Mouse (Mus musculus) liver, postnatal 0 days (tissue): ENCODE measurements around the gene Cdca5. TPM values are rescaled to one million over a fixed set of nuclear protein-coding genes. Genes with fewer than 3 reads are reported as not detected.

ENCODE experiments used
- ATAC-seq: fragments of 200-750 bp; cut with Nextera tagmentation; 2 replicates; pipeline ENCODE4 v1.8.0; 2017; ENCODE audit warnings: mild to moderate bottlenecking, moderate library complexity
- DNase-seq: peaks from one replicate; pipeline ENCODE4 v3.0.0-alpha.2; 2016
- H3K27ac ChIP-seq: fragments of 300-500 bp; sonication (generic); 2 replicates; pipeline ENCODE4 v1.5.1; 2014; ENCODE audit warnings: antibody characterized with exemption, moderate library complexity, mild to moderate bottlenecking, low read depth
- H3K27me3 ChIP-seq: fragments of 300-500 bp; sonication (generic); 2 replicates; pipeline ENCODE4 v1.6.1; 2014; ENCODE audit warnings: low read length, control low read depth, mixed read lengths; ENCODE audit not compliant: insufficient read depth
- H3K36me3 ChIP-seq: fragments of 300-500 bp; sonication (generic); replicated peaks from 2 replicates; pipeline ENCODE4 v1.6.1; 2014; ENCODE audit warnings: mild to moderate bottlenecking, control low read depth, low read length, moderate library complexity, mixed read lengths; ENCODE audit not compliant: insufficient read depth
- H3K4me1 ChIP-seq: fragments of 300-500 bp; sonication (generic); 2 replicates; pipeline ENCODE4 v1.6.1; 2014; ENCODE audit warnings: antibody characterized with exemption, mild to moderate bottlenecking, control low read depth; ENCODE audit not compliant: insufficient read depth
- H3K4me2 ChIP-seq: fragments of 300-500 bp; sonication (generic); 2 replicates; pipeline ENCODE4 v1.6.1; 2014; ENCODE audit warnings: low read depth, mild to moderate bottlenecking, low read length, moderate library complexity, mixed read lengths
- H3K4me3 ChIP-seq: fragments of 300-500 bp; sonication (generic); 2 replicates; pipeline ENCODE4 v1.5.1; 2014; ENCODE audit warnings: low read depth, low read length
- H3K9ac ChIP-seq: fragments of 300-500 bp; sonication (generic); replicated peaks from 2 replicates; pipeline ENCODE4 v1.6.1; 2014; ENCODE audit warnings: mild to moderate bottlenecking, moderate library complexity
- H3K9me3 ChIP-seq: fragments of 300-500 bp; sonication (generic); 2 replicates; pipeline ENCODE4 v1.6.1; 2016; ENCODE audit warnings: mild to moderate bottlenecking, control low read depth, low read length, mixed read lengths
- CTCF ChIP-seq: sonication (generic); IDR thresholded peaks from 2 replicates; pipeline ENCODE4 v1.5.1; 2016; ENCODE audit warnings: antibody characterized with exemption, low read depth
- EP300 ChIP-seq: IDR thresholded peaks from 2 replicates; pipeline ENCODE4 v1.6.1; 2016; ENCODE audit warnings: antibody characterized with exemption, low read depth, mild to moderate bottlenecking
- WGBS: fragments of 180-500 bp; shearing (Covaris S2); extraction: QIAGEN DNeasy Blood & Tissue Kit; methylation state at CpG from one replicate; pipeline ENCODE4 v1.1.7; 2014; ENCODE audit not compliant: insufficient replicate concordance; 5-methylcytosine and 5-hydroxymethylcytosine counted together
- polyA plus RNA-seq: library from polyadenylated mRNA; unstranded; fragments of >200 nt; fragmentation: Nextera tagmentation; extraction: Ambion mirVana; gene quantifications from 2 replicates; pipeline ENCODE4 v1.2.1, GENCODE M21; 2015

The Cdca5 gene
- polyA plus RNA-seq, 1 experiment from 2014 or later = 15.0 TPM

GRCm38 (mm10) chr19:6058966-6059365 lies 25.8 kb upstream of the Cdca5 start:
- Histone ChIP-seq H3K36me3 (peaks cover 32% of the 10 kb centered on the region), H3K9ac (peak overlapping the region; percentile 94), H3K4me3 (peak overlapping the region; percentile 78), H3K27ac (peak overlapping the region; percentile 75), H3K9me3 (no peaks in the 10 kb centered on the region), H3K4me1 (peaks cover 42% of the 10 kb centered on the region), H3K27me3 (no peaks in the 10 kb centered on the region), H3K4me2 (peak overlapping the region; percentile 66)
- no peak for TF ChIP-seq CTCF
- no peak for TF ChIP-seq EP300
- ATAC-seq = no peak
- WGBS = 59% methylated on average over 5 of the region's 5 CpGs
- no peak for DNase-seq

GRCm38 (mm10) chr19:6061021-6061533 lies 23.7 kb upstream of the Cdca5 start, which contains the start of gene Znhit2:
TSS of gene Znhit2 (plus strand) at chr19:6061192.
- H3K4me3 ChIP-seq = peak within 1 kb of the TSS; percentile 89
- DNase-seq (peak; percentile 94), ATAC-seq (peak; percentile 65)
- WGBS = 0% methylated on average over 55 of the region's 58 CpGs
- H3K27me3 ChIP-seq = no peaks in the 10 kb centered on the region
- peaks cover 43% of the 10 kb centered on the region for H3K4me1 ChIP-seq
- no peaks in the 10 kb centered on the region for H3K9me3 ChIP-seq
- peak within 1 kb of the TSS; percentile 94 for H3K4me2 ChIP-seq
- H3K27ac ChIP-seq = peak within 1 kb of the TSS; percentile 98
- H3K36me3 ChIP-seq = peaks cover 13% of the 10 kb centered on the region; the same call in 1 of the 2 replicates
- H3K9ac ChIP-seq = peak within 1 kb of the TSS; percentile 97
- peak; percentile 17; the same call in 1 of the 2 replicates for TF ChIP-seq CTCF
- no peak for TF ChIP-seq EP300

- WGBS = under 1% methylated on average over 44 of the region's 44 CpGs
- Histone ChIP-seq H3K9ac (peak overlapping the region; percentile 97), H3K4me1 (peaks cover 42% of the 10 kb centered on the region), H3K9me3 (no peaks in the 10 kb centered on the region), H3K36me3 (peaks cover 10% of the 10 kb centered on the region; the same call in 1 of the 2 replicates), H3K4me3 (peak overlapping the region; percentile 89), H3K4me2 (peak overlapping the region; percentile 94), H3K27me3 (no peaks in the 10 kb centered on the region), H3K27ac (peak overlapping the region; percentile 98)
- TF ChIP-seq EP300 = no peak
- no peak for TF ChIP-seq CTCF
- peak; percentile 77 for DNase-seq
- peak; percentile 40 for ATAC-seq
These were observed 23.0 kb upstream of the Cdca5 start for GRCm38 (mm10) chr19:6061641-6062302.

GRCm38 (mm10) chr19:6062418-6062817 lies 22.4 kb upstream of the Cdca5 start:
- Histone ChIP-seq H3K36me3 (peaks cover 10% of the 10 kb centered on the region; the same call in 1 of the 2 replicates), H3K27me3 (no peaks in the 10 kb centered on the region), H3K4me2 (peak overlapping the region; percentile 94), H3K9ac (peak overlapping the region; percentile 97), H3K9me3 (no peaks in the 10 kb centered on the region), H3K4me1 (peaks cover 46% of the 10 kb centered on the region), H3K27ac (peak overlapping the region; percentile 98), H3K4me3 (peak overlapping the region; percentile 89)
- no peak for TF ChIP-seq EP300
- TF ChIP-seq CTCF = no peak
- DNase-seq (no peak), ATAC-seq (peak; percentile 7; the same call in 1 of the 2 replicates)
- 35% methylated on average over 5 of the region's 5 CpGs for WGBS

- H3K9ac ChIP-seq = peak overlapping the region; percentile 97; the same call in 1 of the 2 replicates
- H3K27me3 ChIP-seq = no peaks in the 10 kb centered on the region
- DNase-seq = no peak
- ATAC-seq = no peak
- peaks cover 10% of the 10 kb centered on the region; the same call in 1 of the 2 replicates for H3K36me3 ChIP-seq
- peaks cover 52% of the 10 kb centered on the region for H3K4me1 ChIP-seq
- TF ChIP-seq CTCF = no peak
- no peak for TF ChIP-seq EP300
- H3K27ac ChIP-seq = peak overlapping the region; percentile 98
- no peaks in the 10 kb centered on the region for H3K9me3 ChIP-seq
- no peak overlapping the region for H3K4me3 ChIP-seq
- peak overlapping the region; percentile 94 for H3K4me2 ChIP-seq
- 87% methylated on average over 6 of the region's 6 CpGs for WGBS
These were observed 21.7 kb upstream of the Cdca5 start for GRCm38 (mm10) chr19:6063081-6063480.

GRCm38 (mm10) chr19:6066571-6066970 lies 18.2 kb upstream of the Cdca5 start:
- Histone ChIP-seq H3K4me1 (peaks cover 40% of the 10 kb centered on the region), H3K4me3 (peak overlapping the region; percentile 63), H3K27me3 (no peaks in the 10 kb centered on the region), H3K36me3 (peaks cover 14% of the 10 kb centered on the region), H3K9me3 (no peaks in the 10 kb centered on the region), H3K9ac (peak overlapping the region; percentile 68), H3K27ac (peak overlapping the region; percentile 86; the same call in 1 of the 2 replicates), H3K4me2 (peak overlapping the region; percentile 96)
- 29% methylated on average over 4 of the region's 5 CpGs for WGBS
- DNase-seq (no peak), ATAC-seq (no peak)
- no peak for TF ChIP-seq EP300
- TF ChIP-seq CTCF = no peak
